Mouse (Mus musculus) induced T-regulatory cell, adult 2 months (primary cell): ENCODE measurements around the gene Sdc3.
A peak's percentile ranks its signal among the peaks of the same experiment; 100 is the strongest.

Source experiments
- DNase-seq: peaks from one replicate; pipeline ENCODE4 v3.0.0-alpha.2; 2012; ENCODE audit warnings: low read depth

Sdc3 gene

GRCm38 (mm10) chr4:130792376-130793179 is at the start of gene Sdc3:
Gene Sdc3 (plus strand): TSS chr4:130792537.
- DNase-seq = peak; percentile 67

GRCm38 (mm10) chr4:130744058-130744457 is 48.3 kb upstream of the Sdc3 start:
- DNase-seq = no peak

GRCm38 (mm10) chr4:130745561-130746306 is 46.6 kb upstream of the Sdc3 start:
- no peak for DNase-seq

- DNase-seq = no peak
These were observed 42.8 kb upstream of the Sdc3 start for GRCm38 (mm10) chr4:130749566-130749965.

GRCm38 (mm10) chr4:130751966-130752365 is 40.4 kb upstream of the Sdc3 start:
- no peak for DNase-seq

- no peak for DNase-seq
These were observed 39.7 kb upstream of the Sdc3 start for GRCm38 (mm10) chr4:130752591-130752990.

- no peak for DNase-seq
These were observed 38.6 kb upstream of the Sdc3 start for GRCm38 (mm10) chr4:130753755-130754154.

- no peak for DNase-seq
These were observed 37.6 kb upstream of the Sdc3 start for GRCm38 (mm10) chr4:130754776-130755175.

- no peak for DNase-seq
These were observed 32.5 kb upstream of the Sdc3 start for GRCm38 (mm10) chr4:130759875-130760274.

GRCm38 (mm10) chr4:130761809-130762208 is 30.5 kb upstream of the Sdc3 start:
- no peak for DNase-seq

GRCm38 (mm10) chr4:130765399-130766160 is 26.8 kb upstream of the Sdc3 start:
- DNase-seq = no peak

GRCm38 (mm10) chr4:130766387-130766786 is 25.9 kb upstream of the Sdc3 start:
- no peak for DNase-seq

- DNase-seq = no peak
These were observed 25.4 kb upstream of the Sdc3 start for GRCm38 (mm10) chr4:130766926-130767325.

- DNase-seq = no peak
These were observed 18.4 kb upstream of the Sdc3 start for GRCm38 (mm10) chr4:130773899-130774298.

- peak; percentile 16 for DNase-seq
These were observed 17.5 kb upstream of the Sdc3 start for GRCm38 (mm10) chr4:130774822-130775221.

GRCm38 (mm10) chr4:130777647-130778046 is 14.7 kb upstream of the Sdc3 start:
- DNase-seq = no peak

- DNase-seq = no peak
These were observed 13.3 kb upstream of the Sdc3 start for GRCm38 (mm10) chr4:130779037-130779436.

GRCm38 (mm10) chr4:130782492-130782891 is 9.8 kb upstream of the Sdc3 start:
- no peak for DNase-seq

- DNase-seq = peak; percentile 70
These were observed 7.6 kb upstream of the Sdc3 start for GRCm38 (mm10) chr4:130784755-130785154.

GRCm38 (mm10) chr4:130787530-130787929 is 4.8 kb upstream of the Sdc3 start:
- no peak for DNase-seq

GRCm38 (mm10) chr4:130790180-130790579 is 2.2 kb upstream of the Sdc3 start:
- DNase-seq = peak; percentile 86

GRCm38 (mm10) chr4:130791811-130792375 is 444 bp upstream of the Sdc3 start:
- no peak for DNase-seq
